Mouse (Mus musculus) liver, embryonic 16.5 days (tissue): ENCODE results near the gene Zfp518b. TPM values are rescaled to one million over a fixed set of nuclear protein-coding genes. Genes with fewer than 3 reads are reported as not detected.

Source experiments
- ATAC-seq: fragments of 200-750 bp; cut with Nextera tagmentation; 2 replicates; pipeline ENCODE4 v1.8.0; 2017; ENCODE audit warnings: low read depth, mild to moderate bottlenecking, moderate number of reproducible peaks, moderate library complexity
- H3K27ac ChIP-seq: fragments of 300-500 bp; sonication (generic); 2 replicates; pipeline ENCODE4 v1.5.1; 2014; ENCODE audit warnings: mild to moderate bottlenecking, low read length
- H3K27me3 ChIP-seq: fragments of 300-500 bp; sonication (generic); 2 replicates; pipeline ENCODE4 v1.6.1; 2014; ENCODE audit warnings: low read depth, low read length, mixed read lengths; ENCODE audit not compliant: control insufficient read depth, insufficient read depth
- H3K36me3 ChIP-seq: fragments of 300-500 bp; sonication (generic); 2 replicates; pipeline ENCODE4 v1.6.1; 2014; ENCODE audit warnings: mild to moderate bottlenecking; ENCODE audit not compliant: control insufficient read depth, insufficient read depth
- H3K4me1 ChIP-seq: fragments of 300-500 bp; sonication (generic); 2 replicates; pipeline ENCODE4 v1.6.1; 2014; ENCODE audit warnings: low read depth, low read length, mixed read lengths; ENCODE audit not compliant: control insufficient read depth
- H3K4me2 ChIP-seq: fragments of 300-500 bp; sonication (generic); 2 replicates; pipeline ENCODE4 v1.6.1; 2014; ENCODE audit warnings: low read depth, low read length, mixed read lengths
- H3K4me3 ChIP-seq: fragments of 300-500 bp; sonication (generic); 2 replicates; pipeline ENCODE4 v1.5.1; 2014; ENCODE audit warnings: low read depth, mild to moderate bottlenecking, low read length
- H3K9ac ChIP-seq: fragments of 300-500 bp; sonication (generic); 2 replicates; pipeline ENCODE4 v1.6.1; 2014; ENCODE audit warnings: low read depth, low read length
- H3K9me3 ChIP-seq: fragments of 300-500 bp; sonication (generic); replicated peaks from 2 replicates; pipeline ENCODE4 v1.6.1; 2016; ENCODE audit warnings: low read length; ENCODE audit not compliant: control insufficient read depth
- WGBS: fragments of 180-500 bp; shearing (Covaris S2); extraction: QIAGEN DNeasy Blood & Tissue Kit; methylation state at CpG from one replicate; pipeline ENCODE4 v1.1.7; 2014; ENCODE audit not compliant: insufficient replicate concordance; 5-methylcytosine and 5-hydroxymethylcytosine counted together
- polyA plus RNA-seq: library from polyadenylated mRNA; unstranded; fragments of >200 nt; fragmentation: Nextera tagmentation; extraction: Ambion mirVana; gene quantifications from 2 replicates; pipeline ENCODE4 v1.2.1, GENCODE M21; 2015

Zfp518b gene
- polyA plus RNA-seq, 1 experiment from 2014 or later: 1.7 TPM

- Histone ChIP-seq H3K4me1 (no peaks in the 10 kb centered on the region), H3K9me3 (no peaks in the 10 kb centered on the region), H3K9ac (no peak overlapping the region), H3K36me3 (no peaks in the 10 kb centered on the region), H3K4me2 (no peak overlapping the region), H3K4me3 (no peak overlapping the region), H3K27ac (no peak overlapping the region), H3K27me3 (no peaks in the 10 kb centered on the region)
- peak; percentile 24; the same call in 1 of the 2 replicates for ATAC-seq
These were observed 43.1 kb downstream of the Zfp518b start for GRCm38 (mm10) chr5:38641526-38641925.

- H3K27ac ChIP-seq: no peak overlapping the region
- H3K4me3 ChIP-seq: no peak overlapping the region
- H3K27me3 ChIP-seq: no peaks in the 10 kb centered on the region
- WGBS: 60% methylated on average over 5 of the region's 5 CpGs
- H3K36me3 ChIP-seq: no peaks in the 10 kb centered on the region
- H3K4me2 ChIP-seq: no peak overlapping the region
- no peak overlapping the region for H3K9ac ChIP-seq
- H3K4me1 ChIP-seq: peaks cover 4% of the 10 kb centered on the region; the same call in 1 of the 2 replicates
- no peak for ATAC-seq
- no peaks in the 10 kb centered on the region for H3K9me3 ChIP-seq
These were observed 48.3 kb downstream of the Zfp518b start for GRCm38 (mm10) chr5:38636301-38636749.

- H3K9me3 ChIP-seq: no peaks in the 10 kb centered on the region
- no peaks in the 10 kb centered on the region for H3K27me3 ChIP-seq
- H3K4me3 ChIP-seq: no peak overlapping the region
- no peak overlapping the region for H3K27ac ChIP-seq
- no peak overlapping the region for H3K4me2 ChIP-seq
- H3K4me1 ChIP-seq: peaks cover 4% of the 10 kb centered on the region; the same call in 1 of the 2 replicates
- ATAC-seq: no peak
- no peaks in the 10 kb centered on the region for H3K36me3 ChIP-seq
- no peak overlapping the region for H3K9ac ChIP-seq
- 37% methylated on average over 1 of the region's 1 CpGs for WGBS
These were observed 48.9 kb downstream of the Zfp518b start for GRCm38 (mm10) chr5:38635696-38636095.

- Histone ChIP-seq H3K4me2 (no peak overlapping the region), H3K4me1 (peaks cover 4% of the 10 kb centered on the region; the same call in 1 of the 2 replicates), H3K36me3 (no peaks in the 10 kb centered on the region), H3K4me3 (no peak overlapping the region), H3K27ac (no peak overlapping the region), H3K9me3 (no peaks in the 10 kb centered on the region), H3K9ac (no peak overlapping the region), H3K27me3 (no peaks in the 10 kb centered on the region)
- no peak for ATAC-seq
- WGBS: 40% methylated on average over 11 of the region's 11 CpGs
These were observed 50.1 kb downstream of the Zfp518b start for GRCm38 (mm10) chr5:38634321-38635164.

GRCm38 (mm10) chr5:38632463-38633449 is 51.9 kb downstream of the Zfp518b start:
- H3K27ac ChIP-seq: no peak overlapping the region
- no peak overlapping the region for H3K4me2 ChIP-seq
- no peaks in the 10 kb centered on the region for H3K27me3 ChIP-seq
- H3K9ac ChIP-seq: no peak overlapping the region
- peaks cover 4% of the 10 kb centered on the region; the same call in 1 of the 2 replicates for H3K4me1 ChIP-seq
- no peak overlapping the region for H3K4me3 ChIP-seq
- WGBS: 60% methylated on average over 13 of the region's 13 CpGs
- no peaks in the 10 kb centered on the region for H3K9me3 ChIP-seq
- ATAC-seq: no peak
- no peaks in the 10 kb centered on the region for H3K36me3 ChIP-seq

- no peak for ATAC-seq
- Histone ChIP-seq H3K9me3 (no peaks in the 10 kb centered on the region), H3K4me2 (no peak overlapping the region), H3K4me3 (no peak overlapping the region), H3K27ac (no peak overlapping the region), H3K27me3 (no peaks in the 10 kb centered on the region), H3K9ac (no peak overlapping the region), H3K36me3 (no peaks in the 10 kb centered on the region), H3K4me1 (no peaks in the 10 kb centered on the region)
- WGBS: 22% methylated on average over 2 of the region's 2 CpGs
These were observed 56.6 kb downstream of the Zfp518b start for GRCm38 (mm10) chr5:38628023-38628422.

GRCm38 (mm10) chr5:38626883-38627282 is 57.7 kb downstream of the Zfp518b start:
- H3K27ac ChIP-seq: no peak overlapping the region
- no peaks in the 10 kb centered on the region for H3K4me1 ChIP-seq
- H3K9me3 ChIP-seq: no peaks in the 10 kb centered on the region
- H3K4me3 ChIP-seq: no peak overlapping the region
- H3K9ac ChIP-seq: no peak overlapping the region
- WGBS: 56% methylated on average over 3 of the region's 3 CpGs
- no peaks in the 10 kb centered on the region for H3K27me3 ChIP-seq
- H3K4me2 ChIP-seq: no peak overlapping the region
- no peaks in the 10 kb centered on the region for H3K36me3 ChIP-seq
- no peak for ATAC-seq

- Histone ChIP-seq H3K36me3 (no peaks in the 10 kb centered on the region), H3K9ac (no peak overlapping the region), H3K9me3 (no peaks in the 10 kb centered on the region), H3K4me2 (no peak overlapping the region), H3K4me3 (no peak overlapping the region), H3K4me1 (no peaks in the 10 kb centered on the region), H3K27me3 (no peaks in the 10 kb centered on the region), H3K27ac (no peak overlapping the region)
- ATAC-seq: no peak
- 22% methylated on average over 5 of the region's 5 CpGs for WGBS
These were observed 63.8 kb downstream of the Zfp518b start for GRCm38 (mm10) chr5:38620783-38621182.
